Mouse (Mus musculus) stomach, embryonic 16.5 days (tissue): ENCODE measurements around the gene Ptbp1. TPM values are rescaled to one million over a fixed set of nuclear protein-coding genes. Genes with fewer than 3 reads are reported as not detected.

Experiments used
- ATAC-seq: fragments of 200-750 bp; cut with Nextera tagmentation; 2 replicates; pipeline ENCODE4 v1.8.0; 2017; ENCODE audit warnings: moderate number of reproducible peaks, moderate TSS enrichment; ENCODE audit not compliant: insufficient read depth, low FRiP score
- H3K27ac ChIP-seq: fragments of 300-500 bp; sonication (generic); 2 replicates; pipeline ENCODE4 v1.5.1; 2014; ENCODE audit warnings: low read length
- H3K27me3 ChIP-seq: fragments of 300-500 bp; sonication (generic); 2 replicates; pipeline ENCODE4 v1.6.1; 2014; ENCODE audit warnings: low read length, control low read depth, mixed read lengths; ENCODE audit not compliant: control insufficient read depth, insufficient read depth
- H3K36me3 ChIP-seq: fragments of 300-500 bp; sonication (generic); 2 replicates; pipeline ENCODE4 v1.6.1; 2014; ENCODE audit warnings: low read length; ENCODE audit not compliant: control insufficient read depth, insufficient read depth
- H3K4me1 ChIP-seq: fragments of 300-500 bp; sonication (generic); 2 replicates; pipeline ENCODE4 v1.6.1; 2014; ENCODE audit warnings: low read length, control low read depth, mixed read lengths; ENCODE audit not compliant: control insufficient read depth, insufficient read depth
- H3K4me2 ChIP-seq: fragments of 300-500 bp; sonication (generic); 2 replicates; pipeline ENCODE4 v1.6.1; 2014; ENCODE audit warnings: low read depth, low read length, mixed read lengths
- H3K4me3 ChIP-seq: fragments of 300-500 bp; sonication (generic); replicated peaks from 2 replicates; pipeline ENCODE4 v1.5.1; 2014; ENCODE audit warnings: mild to moderate bottlenecking, low read length
- H3K9ac ChIP-seq: fragments of 300-500 bp; sonication (generic); 2 replicates; pipeline ENCODE4 v1.6.1; 2014; ENCODE audit warnings: low read length
- H3K9me3 ChIP-seq: fragments of 300-500 bp; sonication (generic); replicated peaks from 2 replicates; pipeline ENCODE4 v1.6.1; 2016; ENCODE audit warnings: low read length, control low read depth; ENCODE audit not compliant: control insufficient read depth
- WGBS: fragments of 180-500 bp; shearing (Covaris S2); extraction: QIAGEN DNeasy Blood & Tissue Kit; methylation state at CpG from one replicate; pipeline ENCODE4 v1.1.7; 2014; 5-methylcytosine and 5-hydroxymethylcytosine counted together
- polyA plus RNA-seq: library from polyadenylated mRNA; unstranded; fragments of >200 nt; fragmentation: Nextera tagmentation; extraction: Ambion mirVana; gene quantifications from 2 replicates; pipeline ENCODE4 v1.2.1, GENCODE M21; 2015

Gene Ptbp1
- polyA plus RNA-seq, 1 experiment from 2014 or later, result 268 TPM

GRCm38 (mm10) chr10:79853392-79853791, 835 bp upstream of the Ptbp1 start:
- no peaks in the 10 kb centered on the region for H3K27me3 ChIP-seq
- no peaks in the 10 kb centered on the region for H3K9me3 ChIP-seq
- peak overlapping the region; percentile 91 for H3K4me2 ChIP-seq
- peaks cover 47% of the 10 kb centered on the region for H3K4me1 ChIP-seq
- H3K9ac ChIP-seq, result peak overlapping the region; percentile 84
- H3K27ac ChIP-seq, result peak overlapping the region; percentile 100
- under 1% methylated on average over 15 of the region's 15 CpGs for WGBS
- no peaks in the 10 kb centered on the region for H3K36me3 ChIP-seq
- ATAC-seq, result peak; percentile 66
- H3K4me3 ChIP-seq, result peak overlapping the region; percentile 97

- peaks cover 56% of the 10 kb centered on the region for H3K4me1 ChIP-seq
Measured at GRCm38 (mm10) chr10:79854801-79855541, 744 bp downstream of the Ptbp1 start.

GRCm38 (mm10) chr10:79855558-79856184, 1.4 kb downstream of the Ptbp1 start:
- peak overlapping the region; percentile 100 for H3K27ac ChIP-seq
- no peaks in the 10 kb centered on the region for H3K27me3 ChIP-seq
- WGBS, result 2% methylated on average over 10 of the region's 10 CpGs
- peak overlapping the region; percentile 89 for H3K4me2 ChIP-seq
- peak overlapping the region; percentile 97 for H3K4me3 ChIP-seq
- peaks cover 56% of the 10 kb centered on the region for H3K4me1 ChIP-seq
- peaks cover 16% of the 10 kb centered on the region for H3K36me3 ChIP-seq
- H3K9me3 ChIP-seq, result no peaks in the 10 kb centered on the region
- no peak for ATAC-seq
- peak overlapping the region; percentile 99 for H3K9ac ChIP-seq

More at GRCm38 (mm10) chr10:79854801-79855541, 744 bp downstream of the Ptbp1 start:
- peak; percentile 3; the same call in 1 of the 2 replicates for ATAC-seq
- Histone ChIP-seq H3K4me2 (peak overlapping the region; percentile 89), H3K9ac (peak overlapping the region; percentile 99), H3K27me3 (no peaks in the 10 kb centered on the region), H3K36me3 (peaks cover 9% of the 10 kb centered on the region), H3K27ac (peak overlapping the region; percentile 100), H3K9me3 (no peaks in the 10 kb centered on the region), H3K4me3 (peak overlapping the region; percentile 97)
- WGBS, result under 1% methylated on average over 82 of the region's 83 CpGs

- WGBS, result 19% methylated on average over 6 of the region's 6 CpGs
- ATAC-seq, result no peak
- H3K9ac ChIP-seq, result peak overlapping the region; percentile 99
- peaks cover 20% of the 10 kb centered on the region for H3K36me3 ChIP-seq
- H3K4me1 ChIP-seq, result peaks cover 53% of the 10 kb centered on the region
- H3K4me2 ChIP-seq, result peak overlapping the region; percentile 89
- peak overlapping the region; percentile 97 for H3K4me3 ChIP-seq
- H3K27me3 ChIP-seq, result no peaks in the 10 kb centered on the region
- no peaks in the 10 kb centered on the region for H3K9me3 ChIP-seq
- peak overlapping the region; percentile 100 for H3K27ac ChIP-seq
Measured at GRCm38 (mm10) chr10:79856280-79856679, 2.1 kb downstream of the Ptbp1 start.

DNA sequence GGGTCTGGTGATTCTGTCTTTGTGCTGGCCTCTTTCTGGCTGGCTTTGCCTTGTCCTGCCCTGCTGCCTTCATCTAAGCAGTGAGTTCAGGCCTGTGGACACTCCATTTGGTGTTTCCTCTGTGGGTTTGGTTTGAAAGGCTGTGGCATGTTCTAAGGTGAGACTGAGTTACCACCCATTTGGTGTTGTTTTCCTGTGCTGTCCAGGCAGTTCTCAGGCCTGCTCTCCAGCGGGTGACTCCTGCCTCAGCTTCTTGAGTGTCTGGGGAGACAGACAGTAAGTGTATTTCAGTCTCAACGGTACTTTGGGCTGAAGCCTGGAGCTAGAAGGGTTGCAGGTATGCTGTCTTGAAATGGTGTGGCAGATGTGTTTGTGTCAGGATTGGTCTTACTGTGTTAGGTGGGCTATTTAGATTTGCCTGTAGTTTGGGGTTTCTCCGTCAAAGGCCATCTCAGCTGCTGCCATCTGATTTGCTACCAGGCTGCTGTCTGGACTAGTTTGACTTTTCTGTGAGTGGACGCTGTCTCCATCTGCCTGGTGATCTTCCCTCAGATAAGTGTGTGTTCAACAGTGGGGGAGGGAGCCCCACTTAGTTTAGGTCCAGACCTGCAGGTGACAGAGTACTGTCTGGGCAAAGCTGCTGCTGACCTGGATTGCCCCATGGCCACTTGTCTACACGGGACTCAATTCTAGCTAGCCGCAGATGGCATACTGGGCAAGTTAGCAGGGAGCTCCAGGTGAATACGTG, 2.7 kb downstream of the Ptbp1 start:
- Histone ChIP-seq H3K27me3 (no peaks in the 10 kb centered on the region), H3K9me3 (no peaks in the 10 kb centered on the region), H3K4me1 (peaks cover 47% of the 10 kb centered on the region), H3K27ac (peak overlapping the region; percentile 100), H3K4me2 (peak overlapping the region; percentile 89), H3K4me3 (peak overlapping the region; percentile 97), H3K9ac (peak overlapping the region; percentile 99), H3K36me3 (peaks cover 25% of the 10 kb centered on the region)
- ATAC-seq, result no peak
- 21% methylated on average over 7 of the region's 7 CpGs for WGBS

DNA sequence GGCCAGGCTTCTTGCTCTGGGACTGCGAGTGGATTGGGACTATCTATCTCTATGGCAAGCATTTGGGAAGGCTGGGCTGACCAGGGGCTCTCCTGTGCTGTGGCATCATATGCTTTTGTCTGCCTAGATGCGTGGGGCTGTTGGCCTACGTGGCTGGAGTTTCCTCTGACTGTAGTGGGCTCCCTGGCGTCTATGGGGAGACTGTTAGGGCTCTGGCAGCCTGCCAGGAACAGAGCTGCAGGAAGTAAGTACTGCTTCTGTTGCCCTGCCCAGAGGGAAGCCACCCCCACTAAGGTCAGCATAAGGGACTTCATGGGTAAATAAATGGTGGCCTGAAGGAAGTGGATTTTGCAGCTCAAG, 3.2 kb downstream of the Ptbp1 start:
- no peak for ATAC-seq
- H3K9me3 ChIP-seq, result no peaks in the 10 kb centered on the region
- peaks cover 42% of the 10 kb centered on the region for H3K4me1 ChIP-seq
- peak overlapping the region; percentile 97 for H3K4me3 ChIP-seq
- H3K27me3 ChIP-seq, result no peaks in the 10 kb centered on the region
- WGBS, result 2% methylated on average over 4 of the region's 4 CpGs
- H3K4me2 ChIP-seq, result peak overlapping the region; percentile 89
- H3K27ac ChIP-seq, result peak overlapping the region; percentile 100
- peak overlapping the region; percentile 99 for H3K9ac ChIP-seq
- peaks cover 31% of the 10 kb centered on the region for H3K36me3 ChIP-seq

- H3K4me3 ChIP-seq, result peak overlapping the region; percentile 97
- no peaks in the 10 kb centered on the region for H3K9me3 ChIP-seq
- no peaks in the 10 kb centered on the region for H3K27me3 ChIP-seq
- no peak for ATAC-seq
- H3K27ac ChIP-seq, result peak overlapping the region; percentile 52
- peak overlapping the region; percentile 89 for H3K4me2 ChIP-seq
- H3K9ac ChIP-seq, result peak overlapping the region; percentile 99
- H3K36me3 ChIP-seq, result peaks cover 35% of the 10 kb centered on the region
- peaks cover 37% of the 10 kb centered on the region for H3K4me1 ChIP-seq
- WGBS, result 57% methylated on average over 2 of the region's 2 CpGs
Measured at GRCm38 (mm10) chr10:79857894-79858293, 3.7 kb downstream of the Ptbp1 start.

- Histone ChIP-seq H3K27ac (peak overlapping the region; percentile 52), H3K36me3 (peaks cover 42% of the 10 kb centered on the region), H3K4me2 (peak overlapping the region; percentile 89), H3K27me3 (no peaks in the 10 kb centered on the region), H3K4me1 (peaks cover 34% of the 10 kb centered on the region), H3K9me3 (no peaks in the 10 kb centered on the region), H3K4me3 (peak overlapping the region; percentile 97), H3K9ac (peak overlapping the region; percentile 99)
- ATAC-seq, result no peak
- WGBS, result 37% methylated on average over 16 of the region's 17 CpGs
Measured at GRCm38 (mm10) chr10:79858416-79859074, 4.3 kb downstream of the Ptbp1 start.
